Mouse (Mus musculus) bone marrow, adult 2 months (tissue): ENCODE data around the gene Lgi2. TPM values are rescaled to one million over a fixed set of nuclear protein-coding genes. Genes with fewer than 3 reads are reported as not detected.

Experiments
- H3K27ac ChIP-seq: fragments of 200-500 bp; 2 replicates; pipeline ENCODE4 v1.5.1; 2012; ENCODE audit warnings: low read depth, mild to moderate bottlenecking, control low read depth, inconsistent platforms, low read length; ENCODE audit not compliant: control insufficient read depth, poor library complexity, insufficient read depth
- H3K4me1 ChIP-seq: fragments of 200-500 bp; 2 replicates; pipeline ENCODE4 v1.6.1; 2011; ENCODE audit warnings: low read length; ENCODE audit not compliant: control insufficient read depth, insufficient read depth
- H3K4me3 ChIP-seq: fragments of 200-500 bp; replicated peaks from 2 replicates; pipeline ENCODE3; 2011; ENCODE audit warnings: mild to moderate bottlenecking, low read depth, low read length, control low read depth; ENCODE audit not compliant: control insufficient read depth
- CTCF ChIP-seq: fragments of 200-500 bp; IDR thresholded peaks from 2 replicates; pipeline ENCODE4 v1.5.1; 2011; ENCODE audit warnings: low read length, control low read depth; ENCODE audit not compliant: control insufficient read depth, insufficient read depth
- POLR2A ChIP-seq: fragments of 200-500 bp; IDR thresholded peaks from 2 replicates; pipeline ENCODE4 v1.6.1; 2011; ENCODE audit warnings: low read depth, mild to moderate bottlenecking, control low read depth, low read length, borderline replicate concordance; ENCODE audit not compliant: control insufficient read depth
- WGBS: fragments of 180-500 bp; shearing (Covaris S2); methylation state at CpG from one replicate; pipeline ENCODE4 v1.1.7; 2018; 5-methylcytosine and 5-hydroxymethylcytosine counted together
- polyA plus RNA-seq: library from polyadenylated mRNA; stranded (reverse); fragments of >200 nt; gene quantifications from 2 replicates; pipeline ENCODE4 v1.2.4, GENCODE M21; 2011; ENCODE audit warnings: low replicate concordance; ENCODE audit not compliant: missing spikeins, insufficient read depth, insufficient read length

Lgi2 gene
- polyA plus RNA-seq, 1 experiment, result not detected

GRCm38 (mm10) chr5:52504148-52504547, 62.1 kb downstream of the Lgi2 start:
- 87% methylated on average over 11 of the region's 11 CpGs for WGBS
- Histone ChIP-seq H3K4me1 (no peaks in the 10 kb centered on the region; the same call in 1 of the 2 replicates), H3K4me3 (no peak overlapping the region), H3K27ac (no peak overlapping the region)
- TF ChIP-seq CTCF, result no peak
- TF ChIP-seq POLR2A, result no peak

- Histone ChIP-seq H3K4me3 (no peak overlapping the region), H3K27ac (no peak overlapping the region), H3K4me1 (no peaks in the 10 kb centered on the region; the same call in 1 of the 2 replicates)
- TF ChIP-seq CTCF, result no peak
- TF ChIP-seq POLR2A, result no peak
- WGBS, result 85% methylated on average over 14 of the region's 14 CpGs
Measured at GRCm38 (mm10) chr5:52495671-52496070, 70.6 kb downstream of the Lgi2 start.

- H3K27ac ChIP-seq, result no peak overlapping the region
- H3K4me3 ChIP-seq, result no peak overlapping the region
- no peaks in the 10 kb centered on the region for H3K4me1 ChIP-seq
- TF ChIP-seq CTCF (no peak), POLR2A (no peak)
- 79% methylated on average over 6 of the region's 6 CpGs for WGBS
Measured at GRCm38 (mm10) chr5:52491496-52491895, 74.8 kb downstream of the Lgi2 start.

- no peak overlapping the region for H3K4me3 ChIP-seq
- WGBS, result 26% methylated on average over 13 of the region's 13 CpGs
- H3K4me1 ChIP-seq, result no peaks in the 10 kb centered on the region
- H3K27ac ChIP-seq, result no peak overlapping the region
- no peak for TF ChIP-seq CTCF
- no peak for TF ChIP-seq POLR2A
Measured at GRCm38 (mm10) chr5:52487559-52488430, 78.5 kb downstream of the Lgi2 start.

Other genes with a start within 250 kb of the Lgi2 start
- gene Sod3, start 202.7 kb downstream of the Lgi2 start, polyA plus RNA-seq, result not detected in 2 replicates
- not detected in 2 replicates for gene Ccdc149, start 94.9 kb downstream of the Lgi2 start, polyA plus RNA-seq
- gene Sepsecs, start 103.2 kb upstream of the Lgi2 start, polyA plus RNA-seq, result 5.1 and 8.8 TPM in 2 replicates
- gene Pi4k2b, start 175.1 kb upstream of the Lgi2 start, polyA plus RNA-seq, result 10.0 and 16.5 TPM in 2 replicates
- 10.3 and 11.1 TPM in 2 replicates for gene Zcchc4, start 208.9 kb upstream of the Lgi2 start, polyA plus RNA-seq